Mouse (Mus musculus) liver, embryonic 13.5 days (tissue): ENCODE results near the gene Scube3. TPM values are rescaled to one million over a fixed set of nuclear protein-coding genes. Genes with fewer than 3 reads are reported as not detected.
A peak's percentile ranks its signal among the peaks of the same experiment; 100 is the strongest.

ENCODE experiments used
- ATAC-seq: fragments of 200-750 bp; cut with Nextera tagmentation; 2 replicates; pipeline ENCODE4 v1.8.0; 2017; ENCODE audit warnings: low read depth, mild to moderate bottlenecking, moderate number of reproducible peaks, moderate library complexity
- DNase-seq: peaks from one replicate; pipeline ENCODE4 v3.0.0; 2022
- H3K27ac ChIP-seq: fragments of 300-500 bp; sonication (generic); 2 replicates; pipeline ENCODE4 v1.5.1; 2015; ENCODE audit warnings: moderate library complexity, mild to moderate bottlenecking, inconsistent platforms
- H3K27me3 ChIP-seq: fragments of 300-500 bp; sonication (generic); 2 replicates; pipeline ENCODE4 v1.6.1; 2015; ENCODE audit warnings: mild to moderate bottlenecking, inconsistent platforms
- H3K36me3 ChIP-seq: fragments of 300-500 bp; sonication (generic); 2 replicates; pipeline ENCODE4 v1.6.1; 2015; ENCODE audit warnings: mild to moderate bottlenecking, inconsistent platforms
- H3K4me1 ChIP-seq: fragments of 300-500 bp; sonication (generic); replicated peaks from 2 replicates; pipeline ENCODE4 v1.6.1; 2015; ENCODE audit warnings: inconsistent platforms
- H3K4me2 ChIP-seq: fragments of 300-500 bp; sonication (generic); 2 replicates; pipeline ENCODE4 v1.6.1; 2015; ENCODE audit warnings: inconsistent platforms, mild to moderate bottlenecking, moderate library complexity
- H3K4me3 ChIP-seq: fragments of 300-500 bp; sonication (generic); replicated peaks from 2 replicates; pipeline ENCODE4 v1.5.1; 2015; ENCODE audit warnings: mild to moderate bottlenecking, inconsistent platforms
- H3K9ac ChIP-seq: fragments of 300-500 bp; sonication (generic); 2 replicates; pipeline ENCODE4 v1.6.1; 2015; ENCODE audit warnings: mild to moderate bottlenecking, inconsistent platforms
- H3K9me3 ChIP-seq: fragments of 300-500 bp; sonication (generic); replicated peaks from 2 replicates; pipeline ENCODE4 v1.6.1; 2016; ENCODE audit warnings: inconsistent platforms
- WGBS: fragments of 180-500 bp; shearing (Covaris S2); methylation state at CpG from one replicate; pipeline ENCODE4 v1.1.7; 2015; ENCODE audit not compliant: insufficient replicate concordance; 5-methylcytosine and 5-hydroxymethylcytosine counted together
- polyA plus RNA-seq: library from polyadenylated mRNA; unstranded; fragments of >200 nt; fragmentation: Nextera tagmentation; extraction: Ambion mirVana; gene quantifications from 2 replicates; pipeline ENCODE4 v1.2.1, GENCODE M21; 2015

The Scube3 gene
- polyA plus RNA-seq, 1 experiment from 2014 or later: 0.29 TPM

DNA sequence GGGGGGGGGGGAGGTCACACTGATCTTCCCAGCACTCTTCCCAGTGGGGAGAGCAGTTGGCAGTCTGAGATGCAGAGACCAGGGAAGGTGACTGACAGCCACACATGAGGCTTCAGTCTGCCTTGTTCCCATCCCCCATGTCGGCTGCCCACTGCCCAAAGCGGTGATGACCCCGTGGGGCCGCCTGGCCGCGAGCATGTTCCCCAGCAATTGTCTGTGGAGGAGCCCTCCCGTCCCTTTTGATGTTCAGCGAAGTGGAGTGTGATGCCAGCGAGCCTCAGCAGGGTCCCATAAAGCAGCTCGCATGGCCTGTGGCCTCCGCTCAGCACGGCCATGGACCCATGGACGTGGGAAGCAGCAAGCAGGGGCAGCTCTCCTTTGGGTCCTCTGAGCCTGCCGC, 34.7 kb upstream of the Scube3 start:
- Histone ChIP-seq H3K9ac (no peak overlapping the region), H3K9me3 (no peaks in the 10 kb centered on the region), H3K4me2 (no peak overlapping the region), H3K4me3 (no peak overlapping the region), H3K27ac (no peak overlapping the region), H3K4me1 (no peaks in the 10 kb centered on the region), H3K27me3 (0 out of 2 replicates have a peak, but pooled peaks cover 3% of the 10 kb centered on the region), H3K36me3 (no peaks in the 10 kb centered on the region)
- ATAC-seq: no peak
- no peak for DNase-seq
- 32% methylated on average over 14 of the region's 14 CpGs for WGBS

DNA sequence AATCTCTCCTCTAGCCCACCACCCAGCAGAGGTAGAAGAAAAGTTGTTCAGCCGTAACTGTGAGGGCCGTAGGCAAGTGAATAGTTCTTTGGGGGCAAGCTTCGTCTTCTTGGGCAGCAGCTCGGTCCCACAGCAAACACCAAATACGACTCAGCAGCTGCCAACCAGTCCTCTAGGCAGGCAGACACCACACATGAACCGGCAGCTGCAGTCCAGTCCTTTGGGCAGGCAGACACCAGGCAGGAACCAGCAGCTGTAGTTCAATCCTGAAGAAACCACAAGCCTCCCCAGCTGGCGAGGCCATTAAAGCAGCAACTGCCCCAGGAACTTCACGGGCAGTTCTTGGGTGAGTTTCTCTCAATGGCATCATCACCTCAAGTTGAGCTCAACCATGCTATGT, 29.7 kb upstream of the Scube3 start:
- H3K27me3 ChIP-seq: peaks cover 6% of the 10 kb centered on the region
- no peaks in the 10 kb centered on the region for H3K36me3 ChIP-seq
- no peaks in the 10 kb centered on the region for H3K4me1 ChIP-seq
- H3K27ac ChIP-seq: no peak overlapping the region
- no peak for DNase-seq
- ATAC-seq: no peak
- H3K4me3 ChIP-seq: no peak overlapping the region
- 69% methylated on average over 8 of the region's 8 CpGs for WGBS
- no peaks in the 10 kb centered on the region for H3K9me3 ChIP-seq
- H3K9ac ChIP-seq: no peak overlapping the region
- H3K4me2 ChIP-seq: no peak overlapping the region

DNA sequence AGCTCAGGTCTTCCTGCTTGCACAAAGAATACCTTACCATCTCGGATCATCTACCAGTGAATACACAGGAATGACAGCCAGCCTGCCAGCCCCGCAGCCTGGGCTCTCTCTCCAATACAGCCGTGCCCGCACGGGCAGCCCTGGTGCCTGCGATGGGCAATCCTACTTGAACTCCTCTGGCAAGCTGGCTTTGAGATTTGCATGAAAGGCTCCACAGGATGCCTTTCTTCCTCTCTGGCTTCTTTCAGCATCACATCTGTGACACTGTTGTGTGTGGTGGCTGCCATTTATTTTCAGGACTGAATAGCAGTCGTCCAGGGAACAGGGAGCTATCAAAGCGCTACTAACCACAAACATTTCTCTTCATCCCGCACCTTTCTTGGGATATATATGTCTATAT, 25.6 kb upstream of the Scube3 start:
- Histone ChIP-seq H3K36me3 (no peaks in the 10 kb centered on the region), H3K9me3 (no peaks in the 10 kb centered on the region), H3K4me3 (no peak overlapping the region), H3K9ac (no peak overlapping the region), H3K4me2 (no peak overlapping the region), H3K4me1 (no peaks in the 10 kb centered on the region), H3K27me3 (peaks cover 15% of the 10 kb centered on the region), H3K27ac (no peak overlapping the region)
- 76% methylated on average over 9 of the region's 9 CpGs for WGBS
- DNase-seq (no peak), ATAC-seq (no peak)

DNA sequence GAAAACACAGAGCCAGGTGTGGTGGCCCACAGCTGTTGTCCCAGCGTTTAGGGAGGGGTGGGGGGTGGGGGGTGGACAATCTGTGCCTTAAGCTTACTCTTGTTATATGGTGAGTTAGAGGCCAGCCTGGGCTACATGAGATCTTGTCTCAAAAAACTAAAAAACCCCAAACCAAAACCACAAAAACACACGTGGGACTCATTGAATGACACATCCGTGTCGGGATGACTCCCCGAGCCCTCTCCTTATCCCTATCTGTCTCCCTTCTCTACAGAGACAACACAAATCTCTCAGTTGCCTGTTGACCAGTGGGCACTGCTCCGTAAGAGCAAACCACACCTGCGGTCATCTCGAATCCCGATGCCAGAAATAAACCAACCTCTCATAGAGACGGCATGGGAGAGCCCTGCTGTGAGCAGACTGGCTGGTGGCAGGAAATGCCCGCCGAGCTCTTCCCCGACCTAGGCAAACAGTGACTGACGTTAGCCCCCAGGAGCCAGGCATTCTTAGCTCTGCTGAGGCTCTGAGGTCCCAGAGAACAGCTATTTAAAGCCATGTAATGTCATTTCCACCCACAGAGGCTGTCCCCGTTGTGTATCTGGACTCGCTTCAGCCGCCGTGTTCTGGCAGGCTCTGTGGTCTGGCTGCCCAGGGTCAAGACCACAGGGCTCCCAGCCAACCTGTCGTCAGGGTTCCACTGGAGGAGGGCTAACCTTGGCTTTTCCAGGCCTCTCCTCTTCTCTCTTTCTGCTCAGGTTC, 24.3 kb upstream of the Scube3 start:
- H3K4me2 ChIP-seq: no peak overlapping the region
- no peaks in the 10 kb centered on the region for H3K4me1 ChIP-seq
- H3K36me3 ChIP-seq: no peaks in the 10 kb centered on the region
- H3K27ac ChIP-seq: no peak overlapping the region
- peaks cover 15% of the 10 kb centered on the region for H3K27me3 ChIP-seq
- ATAC-seq (no peak), DNase-seq (no peak)
- 12% methylated on average over 19 of the region's 19 CpGs for WGBS
- no peaks in the 10 kb centered on the region for H3K9me3 ChIP-seq
- no peak overlapping the region for H3K9ac ChIP-seq
- H3K4me3 ChIP-seq: no peak overlapping the region

DNA sequence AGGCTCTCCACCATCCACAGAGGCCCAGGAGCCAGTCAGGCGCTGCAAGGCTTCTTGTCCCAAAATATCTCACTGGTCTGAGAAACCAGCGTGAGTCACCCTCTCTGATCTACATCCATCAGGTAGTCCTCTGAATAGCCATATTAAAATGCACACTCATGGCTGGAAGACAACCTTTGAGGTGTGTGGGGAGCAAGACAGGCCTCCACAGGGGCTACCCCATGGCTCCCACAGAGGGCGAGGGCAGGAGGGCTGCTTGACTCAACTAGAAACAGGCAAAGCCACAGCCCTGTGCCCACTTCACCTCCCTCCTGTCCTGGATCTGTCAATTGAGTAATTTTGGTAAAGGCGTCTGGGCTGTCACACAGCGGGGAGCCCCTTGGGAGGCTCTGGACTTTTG, 21.5 kb upstream of the Scube3 start:
- H3K4me1 ChIP-seq: no peaks in the 10 kb centered on the region
- no peaks in the 10 kb centered on the region for H3K36me3 ChIP-seq
- DNase-seq: no peak
- H3K9ac ChIP-seq: no peak overlapping the region
- no peak overlapping the region for H3K27ac ChIP-seq
- 67% methylated on average over 5 of the region's 5 CpGs for WGBS
- H3K4me3 ChIP-seq: no peak overlapping the region
- H3K9me3 ChIP-seq: no peaks in the 10 kb centered on the region
- no peak overlapping the region for H3K4me2 ChIP-seq
- peaks cover 15% of the 10 kb centered on the region for H3K27me3 ChIP-seq
- ATAC-seq: no peak

DNA sequence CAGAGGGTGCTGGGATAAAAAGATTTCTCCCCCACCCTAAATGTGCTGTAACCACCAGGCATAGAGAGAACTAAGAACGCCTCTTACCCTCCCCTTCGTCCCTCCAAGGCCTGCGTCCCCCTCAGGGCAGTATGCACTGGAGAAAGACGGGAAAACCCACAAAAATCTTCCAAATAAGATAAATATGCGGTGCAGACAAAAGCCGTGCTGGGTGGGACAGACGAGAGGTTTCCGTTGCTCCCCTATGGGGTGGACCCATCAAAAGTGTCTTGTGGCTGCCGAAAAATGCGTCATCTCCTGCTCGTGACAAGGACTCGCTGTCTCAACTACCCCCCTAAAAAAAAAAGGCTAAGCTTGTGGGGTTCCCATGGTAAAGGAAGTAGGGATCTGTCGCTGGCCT, 19.0 kb upstream of the Scube3 start:
- no peak overlapping the region for H3K9ac ChIP-seq
- H3K4me3 ChIP-seq: no peak overlapping the region
- peaks cover 5% of the 10 kb centered on the region for H3K27me3 ChIP-seq
- DNase-seq: no peak
- H3K4me1 ChIP-seq: no peaks in the 10 kb centered on the region
- ATAC-seq: no peak
- WGBS: 56% methylated on average over 13 of the region's 13 CpGs
- no peak overlapping the region for H3K4me2 ChIP-seq
- H3K27ac ChIP-seq: no peak overlapping the region
- H3K9me3 ChIP-seq: no peaks in the 10 kb centered on the region
- H3K36me3 ChIP-seq: no peaks in the 10 kb centered on the region

DNA sequence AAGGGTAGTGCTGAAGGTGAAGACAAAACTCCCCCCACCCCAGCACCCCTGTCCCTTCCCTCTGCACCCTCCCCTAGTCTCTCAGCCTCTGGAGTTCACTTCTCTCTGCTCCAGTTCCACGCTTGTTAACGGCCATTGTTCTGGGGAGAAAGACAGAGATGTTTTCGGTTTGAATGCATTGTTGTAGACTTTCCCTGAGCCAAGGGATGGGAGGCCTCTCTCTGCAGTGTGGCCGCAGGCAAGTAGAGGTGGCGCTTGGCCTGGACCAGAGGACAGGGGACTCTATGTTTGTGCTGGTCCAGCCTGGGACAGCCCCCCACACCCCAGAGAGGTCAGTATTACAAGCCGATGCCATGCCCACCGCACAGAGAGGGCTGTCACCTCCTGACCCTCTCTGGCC, 18.3 kb upstream of the Scube3 start:
- Histone ChIP-seq H3K36me3 (no peaks in the 10 kb centered on the region), H3K27me3 (no peaks in the 10 kb centered on the region; the same call in 1 of the 2 replicates), H3K4me3 (no peak overlapping the region), H3K4me2 (no peak overlapping the region), H3K4me1 (no peaks in the 10 kb centered on the region), H3K27ac (no peak overlapping the region), H3K9ac (no peak overlapping the region), H3K9me3 (no peaks in the 10 kb centered on the region)
- DNase-seq (no peak), ATAC-seq (no peak)
- 53% methylated on average over 7 of the region's 7 CpGs for WGBS

DNA sequence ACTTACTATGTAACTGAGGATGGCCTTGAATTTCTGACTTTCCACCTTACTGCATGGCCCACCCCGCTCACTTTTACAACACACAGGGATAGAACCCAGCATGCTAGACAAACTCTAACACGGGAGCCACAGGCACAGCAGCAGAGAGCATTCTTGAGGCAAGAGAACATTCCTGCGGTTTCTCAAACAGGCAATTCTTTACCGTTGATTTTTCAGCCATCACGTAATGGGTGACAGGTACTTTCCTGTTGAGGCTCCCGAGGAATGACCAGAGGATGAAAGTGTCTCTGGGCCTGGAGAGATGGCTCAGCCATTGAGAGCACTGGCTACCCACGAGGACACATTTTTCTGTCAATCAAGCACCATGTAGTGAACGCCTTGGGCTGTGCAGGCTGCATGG, 17.6 kb upstream of the Scube3 start:
- no peaks in the 10 kb centered on the region for H3K4me1 ChIP-seq
- H3K4me3 ChIP-seq: no peak overlapping the region
- WGBS: 39% methylated on average over 8 of the region's 8 CpGs
- ATAC-seq (no peak), DNase-seq (no peak)
- H3K9me3 ChIP-seq: no peaks in the 10 kb centered on the region
- no peak overlapping the region for H3K9ac ChIP-seq
- H3K4me2 ChIP-seq: no peak overlapping the region
- no peaks in the 10 kb centered on the region for H3K36me3 ChIP-seq
- H3K27ac ChIP-seq: no peak overlapping the region
- no peaks in the 10 kb centered on the region; the same call in 1 of the 2 replicates for H3K27me3 ChIP-seq

DNA sequence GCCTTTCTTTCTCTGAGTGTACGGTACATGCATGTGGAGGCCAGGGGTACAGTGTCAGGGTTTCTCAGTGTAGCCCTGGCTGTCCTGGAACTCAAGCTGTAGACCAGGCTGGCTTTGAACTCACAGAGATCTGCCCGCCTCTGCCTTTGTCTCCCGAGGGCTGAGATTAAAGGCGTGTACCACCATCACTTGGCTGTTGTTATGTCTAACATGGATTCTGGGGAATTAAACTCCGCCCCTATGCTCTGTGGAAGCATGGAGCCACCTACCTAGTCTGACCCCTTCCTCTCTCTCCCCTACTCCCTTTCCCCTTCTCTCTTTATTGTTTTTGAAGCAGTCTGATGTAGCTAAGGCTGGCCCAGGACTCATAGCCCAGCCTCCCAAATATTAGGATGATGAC, 12.1 kb upstream of the Scube3 start:
- H3K27ac ChIP-seq: no peak overlapping the region
- H3K4me3 ChIP-seq: no peak overlapping the region
- no peaks in the 10 kb centered on the region for H3K9me3 ChIP-seq
- no peaks in the 10 kb centered on the region for H3K4me1 ChIP-seq
- ATAC-seq (no peak), DNase-seq (no peak)
- 63% methylated on average over 5 of the region's 5 CpGs for WGBS
- no peak overlapping the region for H3K9ac ChIP-seq
- no peaks in the 10 kb centered on the region for H3K36me3 ChIP-seq
- peaks cover 5% of the 10 kb centered on the region; the same call in 1 of the 2 replicates for H3K27me3 ChIP-seq
- no peak overlapping the region for H3K4me2 ChIP-seq

DNA sequence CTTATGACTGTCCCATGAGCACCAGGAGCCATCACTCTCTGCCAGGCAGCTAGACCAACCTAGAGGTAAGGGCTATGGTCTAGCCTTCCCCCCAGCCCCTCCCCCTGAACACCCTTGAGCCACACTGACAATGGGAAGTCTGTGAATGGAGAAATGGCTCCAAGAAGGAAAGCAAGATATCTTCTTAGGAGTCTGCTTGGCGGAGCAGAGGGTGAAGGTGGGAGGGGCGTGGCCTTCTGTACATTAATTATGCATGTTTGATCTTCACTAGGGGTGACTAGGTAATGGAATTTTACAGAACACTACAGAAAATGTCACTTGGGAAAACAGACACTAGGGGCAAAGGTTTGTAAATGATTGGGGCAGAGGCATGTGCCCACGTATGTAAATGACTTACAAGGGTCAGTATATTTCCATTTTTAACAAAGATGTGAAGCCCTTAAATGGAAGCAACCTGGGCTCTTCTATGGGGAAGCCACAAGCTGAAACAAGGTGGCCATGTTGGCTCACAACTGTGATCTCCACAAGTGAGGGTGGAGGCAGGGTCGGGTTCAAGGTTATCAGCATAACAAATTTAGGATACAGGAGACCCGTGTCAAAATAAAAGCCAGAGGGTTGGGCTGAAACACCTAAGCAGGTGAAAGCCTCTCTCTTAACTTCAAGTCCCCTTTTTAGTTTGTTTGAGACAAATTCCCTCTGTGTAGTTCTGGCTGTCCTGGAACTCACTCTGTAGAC, 11.4 kb upstream of the Scube3 start:
- DNase-seq (no peak), ATAC-seq (no peak)
- Histone ChIP-seq H3K4me1 (no peaks in the 10 kb centered on the region), H3K9ac (no peak overlapping the region), H3K4me2 (no peak overlapping the region), H3K4me3 (no peak overlapping the region), H3K9me3 (no peaks in the 10 kb centered on the region), H3K27ac (no peak overlapping the region), H3K36me3 (no peaks in the 10 kb centered on the region), H3K27me3 (peaks cover 5% of the 10 kb centered on the region; the same call in 1 of the 2 replicates)
- 42% methylated on average over 5 of the region's 5 CpGs for WGBS

DNA sequence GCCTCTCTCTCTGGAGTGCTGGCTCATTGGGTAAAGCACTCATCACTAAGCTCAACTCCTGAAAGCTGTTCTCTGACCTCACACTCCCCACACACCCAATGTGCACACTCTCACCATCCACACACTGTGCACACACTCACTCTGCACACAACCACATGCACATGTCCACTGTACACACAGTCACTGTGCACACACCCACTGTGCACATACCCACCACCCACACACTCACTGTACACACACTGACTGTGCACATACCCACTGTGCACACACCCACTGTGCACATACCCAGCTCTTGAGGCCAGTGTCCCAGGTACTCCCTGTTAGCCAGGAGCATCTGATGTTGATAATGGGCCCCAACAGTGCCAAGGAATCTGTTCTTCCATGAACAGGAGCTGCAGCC, 10.8 kb upstream of the Scube3 start:
- ATAC-seq: no peak
- DNase-seq: no peak
- Histone ChIP-seq H3K4me3 (no peak overlapping the region), H3K9me3 (no peaks in the 10 kb centered on the region), H3K27me3 (peaks cover 7% of the 10 kb centered on the region; the same call in 1 of the 2 replicates), H3K9ac (no peak overlapping the region), H3K27ac (no peak overlapping the region), H3K4me2 (no peak overlapping the region), H3K36me3 (no peaks in the 10 kb centered on the region), H3K4me1 (no peaks in the 10 kb centered on the region)

DNA sequence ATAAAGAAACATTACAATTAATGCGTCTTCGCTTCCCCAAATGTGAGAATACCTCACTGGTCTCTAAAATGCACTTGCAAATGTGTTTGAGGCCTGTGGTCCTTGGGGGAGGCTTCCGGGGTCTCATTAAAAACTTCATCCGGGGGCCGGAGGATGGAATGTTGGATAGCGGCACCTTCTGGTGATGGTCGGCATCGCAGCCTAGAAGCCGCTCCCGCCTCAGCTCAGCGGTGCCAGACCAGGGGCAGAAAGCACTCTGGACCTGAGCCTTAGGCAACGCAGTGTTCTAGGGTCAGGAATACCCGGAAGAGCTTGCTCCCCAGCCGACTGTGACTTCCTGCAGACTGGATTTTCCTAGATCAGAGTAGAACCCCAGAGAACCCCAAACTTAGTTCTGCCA, 8.7 kb upstream of the Scube3 start:
- Histone ChIP-seq H3K4me2 (no peak overlapping the region), H3K27ac (no peak overlapping the region), H3K27me3 (peaks cover 26% of the 10 kb centered on the region), H3K4me3 (no peak overlapping the region), H3K9me3 (no peaks in the 10 kb centered on the region), H3K4me1 (no peaks in the 10 kb centered on the region), H3K36me3 (no peaks in the 10 kb centered on the region), H3K9ac (no peak overlapping the region)
- ATAC-seq (no peak), DNase-seq (peak; percentile 19)
- 9% methylated on average over 14 of the region's 14 CpGs for WGBS
